Mouse (Mus musculus): ENCODE results near the gene Gpx2.

Gpx2 gene

DNA sequence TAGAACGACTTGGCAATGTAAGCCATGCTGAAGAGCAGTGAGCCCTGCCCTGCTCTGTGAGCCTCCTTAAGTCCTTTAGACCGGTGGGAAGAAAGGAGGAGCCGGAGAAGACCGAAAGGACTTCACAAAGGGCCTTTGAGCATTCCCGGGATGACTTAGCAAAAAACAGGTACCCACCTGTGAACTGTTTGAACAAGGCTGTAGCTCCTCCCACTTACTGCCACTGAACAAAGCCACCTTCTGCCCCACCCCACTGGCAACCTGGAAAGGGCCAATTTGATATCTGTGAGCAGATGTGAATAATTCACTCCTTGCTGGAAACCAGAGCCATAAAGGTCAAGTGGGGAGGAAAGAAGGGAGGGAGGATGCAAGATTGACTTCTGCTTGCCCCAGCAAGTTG is at the start of gene Gpx2:
Gene Gpx2, minus strand, starts transcription at position 205 of the 400 bp plus-strand sequence.
- DNase-seq (ENCODE audit: low spot score in 2 of 2): no peak

DNA sequence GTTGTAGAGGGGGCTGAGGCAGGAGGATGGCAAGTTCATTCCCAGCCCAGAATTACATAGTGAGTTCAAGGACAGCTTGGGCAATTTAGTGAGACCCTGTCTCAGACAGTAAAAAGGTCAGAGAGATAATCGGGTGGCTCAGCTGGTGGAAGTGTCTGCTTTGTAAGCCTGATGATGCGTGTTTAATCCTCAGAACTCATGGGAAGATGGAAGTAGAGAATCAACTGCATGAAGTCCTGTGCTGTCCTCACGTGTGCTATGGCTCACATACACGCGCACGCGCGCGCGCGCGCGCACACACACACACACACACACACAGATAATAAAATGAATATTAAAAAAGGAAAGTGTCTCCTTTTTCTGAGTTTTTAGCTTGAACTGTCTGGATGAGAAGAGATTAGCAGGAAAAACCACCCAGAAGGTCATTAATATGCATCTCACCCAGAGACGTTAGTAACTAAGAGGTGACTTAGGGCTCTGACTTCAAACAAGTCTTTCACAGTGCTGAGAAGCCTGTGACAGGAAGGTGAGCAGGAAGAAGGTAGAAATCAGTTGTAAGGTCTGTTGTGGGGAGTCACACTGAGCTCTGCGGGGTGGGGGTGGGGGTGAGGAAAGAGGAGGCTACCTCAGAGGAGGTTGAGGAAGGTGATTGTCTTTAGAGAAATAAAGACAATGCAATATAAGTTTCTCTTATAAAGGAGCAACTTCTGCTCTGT is 49.1 kb upstream of the Gpx2 start:
- no peak for DNase-seq (ENCODE audit: low spot score in 2 of 2)

DNA sequence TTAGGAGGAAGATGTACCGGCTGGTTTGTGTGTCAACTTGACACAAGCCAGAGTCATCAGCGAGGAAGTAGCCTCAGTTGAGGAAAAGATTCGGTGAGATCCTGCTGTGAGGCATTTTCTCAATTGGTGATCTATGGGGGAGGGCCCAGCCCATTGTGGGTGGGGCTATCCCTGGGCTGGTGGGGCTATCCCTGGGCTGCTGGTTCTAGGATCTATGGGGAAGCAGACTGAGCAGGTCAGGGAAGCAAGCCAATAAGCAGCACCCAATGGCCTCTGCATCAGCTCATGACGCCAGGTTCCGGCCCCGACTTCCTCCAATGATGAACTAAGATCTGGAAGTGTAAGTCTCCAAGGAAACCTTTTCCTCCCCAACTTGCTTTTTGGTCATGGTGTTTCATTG is 44.7 kb upstream of the Gpx2 start:
- no peak for DNase-seq (ENCODE audit: low spot score in 2 of 2)

DNA sequence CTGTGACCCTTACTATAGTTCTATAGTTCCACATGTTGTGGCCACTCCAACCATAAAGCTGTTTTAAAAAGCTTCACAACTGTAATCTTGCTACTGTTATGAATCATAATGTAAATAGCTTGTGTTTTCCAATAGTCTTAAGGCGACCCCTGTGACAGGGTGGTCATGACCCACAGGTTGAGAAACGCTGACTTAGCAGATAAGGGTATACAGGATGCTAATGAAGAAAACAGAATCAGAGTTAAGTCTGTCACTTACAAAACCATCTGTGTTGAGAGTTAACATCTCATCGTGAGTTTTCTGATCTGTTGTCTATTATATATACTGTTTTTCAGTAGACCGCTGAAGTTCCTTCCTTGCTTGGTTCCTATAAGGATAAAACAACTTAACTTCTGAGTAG is 43.9 kb upstream of the Gpx2 start:
- DNase-seq (ENCODE audit: low spot score in 2 of 2): no peak

DNA sequence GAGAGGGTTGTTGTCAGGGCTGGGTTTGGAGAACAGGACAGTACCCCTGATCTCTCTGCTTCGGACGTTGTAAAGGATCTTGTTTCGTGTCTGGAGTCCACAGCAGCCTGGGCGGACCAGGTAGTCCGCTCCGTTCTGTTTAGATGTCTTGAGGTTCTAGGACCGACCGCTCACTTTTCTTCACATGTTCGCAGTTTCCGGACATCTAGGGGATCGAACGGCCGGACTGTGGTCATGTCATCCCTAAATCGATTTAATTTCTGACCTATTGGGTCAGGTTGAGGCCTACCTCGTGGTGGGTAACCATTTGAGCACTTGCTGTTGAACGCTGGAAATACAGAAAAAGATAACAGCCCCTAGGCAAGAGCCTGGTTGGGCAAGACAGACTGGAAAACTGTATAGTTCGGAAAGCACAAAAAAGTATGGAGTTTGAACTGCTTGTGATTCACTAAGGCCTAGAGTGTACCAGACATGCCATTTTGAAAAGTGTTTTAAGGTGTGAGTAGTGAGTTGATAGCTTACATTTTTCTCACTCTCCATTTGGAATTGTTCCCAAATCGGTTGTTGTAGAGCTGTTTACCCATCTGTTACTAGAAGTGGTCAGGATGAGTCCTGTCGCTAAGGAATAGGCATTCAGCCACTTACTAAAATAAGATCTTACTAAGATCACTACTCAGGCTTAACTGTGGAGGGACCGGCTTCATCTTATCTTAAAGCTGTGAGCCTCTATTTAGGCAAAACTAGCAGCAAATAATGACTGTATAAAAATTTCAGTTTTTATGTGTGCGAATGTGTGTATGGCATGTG is 42.7 kb upstream of the Gpx2 start:
- DNase-seq (ENCODE audit: low spot score in 2 of 2): no peak

DNA sequence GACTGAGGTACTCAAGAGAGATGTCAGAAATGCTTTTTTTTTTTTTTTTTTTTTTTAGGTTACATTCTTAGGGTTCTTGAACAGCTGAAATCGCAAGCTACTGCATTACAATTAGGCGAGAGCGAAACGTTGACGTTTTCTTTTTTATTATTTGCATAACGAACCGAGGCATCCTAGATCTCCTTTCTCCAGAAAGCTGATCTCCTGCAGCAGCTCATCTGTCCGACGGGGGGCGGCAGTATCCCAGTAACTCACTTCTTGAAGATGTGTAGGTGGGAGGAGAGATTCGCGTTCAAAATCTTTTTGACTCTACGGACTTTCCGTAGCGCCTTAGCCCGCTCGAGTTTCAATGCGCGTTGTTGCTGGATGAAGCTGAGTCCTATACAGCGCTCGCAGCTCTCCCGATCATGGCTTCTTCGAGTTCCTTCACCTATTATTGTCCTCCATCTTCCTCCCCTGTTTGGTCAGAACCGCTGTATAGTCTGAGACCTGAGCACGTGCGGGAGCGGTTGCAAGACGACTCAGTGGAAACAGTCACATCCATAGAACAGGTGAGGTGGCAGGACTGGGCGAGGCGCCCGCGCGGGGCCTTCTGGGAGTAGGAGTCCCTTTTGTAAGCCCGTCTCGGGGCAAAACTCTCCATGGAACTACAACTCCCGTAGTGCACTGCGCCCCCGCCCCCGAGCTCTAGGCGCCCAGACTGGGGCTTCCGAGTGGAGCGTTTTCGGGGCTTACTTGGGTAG is 41.9 kb upstream of the Gpx2 start:
- DNase-seq (ENCODE audit: low spot score in 2 of 2): peak; percentile 95 to 98

DNA sequence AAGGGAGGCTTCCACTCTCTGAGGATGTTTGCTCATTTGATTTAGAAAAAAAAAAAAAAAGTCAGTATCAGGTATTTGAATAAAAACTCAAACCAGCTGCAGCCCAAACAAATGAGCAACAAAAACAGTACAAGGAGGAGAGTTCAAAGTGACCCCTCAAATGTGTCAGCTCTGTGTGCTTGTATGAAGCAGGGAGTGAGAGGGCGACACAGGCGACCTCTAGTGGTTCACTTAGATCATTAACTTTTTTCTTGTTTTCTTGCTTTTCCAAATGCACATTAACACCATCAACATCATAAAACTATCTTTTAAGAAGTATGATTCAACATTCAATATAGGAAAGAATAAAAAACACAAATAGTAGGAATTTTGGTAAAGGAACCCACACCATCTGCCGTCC is 37.4 kb upstream of the Gpx2 start:
- no peak for DNase-seq (ENCODE audit: low spot score in 2 of 2)

DNA sequence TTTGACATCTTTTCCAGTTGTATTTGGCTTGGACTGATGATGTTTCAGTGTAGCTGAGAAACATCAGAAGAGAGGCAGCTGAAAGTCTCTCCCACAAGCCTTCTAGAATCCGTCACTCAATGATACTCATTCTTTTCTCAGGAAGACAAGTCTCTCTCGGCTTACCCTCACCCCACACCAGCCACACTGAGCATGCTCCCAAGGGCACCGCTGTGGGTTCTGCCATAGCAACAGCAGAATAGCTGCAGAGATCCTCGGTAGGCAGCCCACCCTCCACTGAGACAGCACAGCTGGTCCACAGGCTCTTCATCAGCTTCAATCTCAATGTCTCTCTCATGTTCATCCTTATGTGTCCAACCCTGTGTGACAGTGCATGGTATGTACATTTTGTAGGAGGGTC is 29.9 kb upstream of the Gpx2 start:
- no peak for DNase-seq (ENCODE audit: low spot score in 2 of 2)

DNA sequence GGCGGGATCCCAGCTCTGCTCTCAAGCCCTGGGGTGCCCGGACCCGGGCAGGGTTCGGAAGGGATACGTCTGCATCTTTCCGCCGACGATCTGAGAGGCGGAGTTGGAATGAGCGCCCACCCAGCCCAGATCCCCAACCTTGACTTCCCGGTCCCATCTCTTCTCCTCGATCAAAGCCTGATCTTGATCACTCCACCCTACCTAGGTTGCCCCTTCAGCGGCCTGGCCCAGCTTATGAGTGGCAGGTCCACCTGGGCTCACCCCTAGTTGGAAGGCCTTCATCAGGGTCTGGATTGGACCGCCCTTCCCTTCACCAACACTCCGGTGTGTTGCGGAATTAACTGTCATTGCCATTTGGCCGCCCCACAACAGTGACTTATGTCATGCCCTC is 27.3 kb upstream of the Gpx2 start, which contains the start of gene Rab15:
Gene Rab15, minus strand, starts transcription at position 258 of the 391 bp plus-strand sequence.
- no peak for DNase-seq (ENCODE audit: low spot score in 2 of 2)

DNA sequence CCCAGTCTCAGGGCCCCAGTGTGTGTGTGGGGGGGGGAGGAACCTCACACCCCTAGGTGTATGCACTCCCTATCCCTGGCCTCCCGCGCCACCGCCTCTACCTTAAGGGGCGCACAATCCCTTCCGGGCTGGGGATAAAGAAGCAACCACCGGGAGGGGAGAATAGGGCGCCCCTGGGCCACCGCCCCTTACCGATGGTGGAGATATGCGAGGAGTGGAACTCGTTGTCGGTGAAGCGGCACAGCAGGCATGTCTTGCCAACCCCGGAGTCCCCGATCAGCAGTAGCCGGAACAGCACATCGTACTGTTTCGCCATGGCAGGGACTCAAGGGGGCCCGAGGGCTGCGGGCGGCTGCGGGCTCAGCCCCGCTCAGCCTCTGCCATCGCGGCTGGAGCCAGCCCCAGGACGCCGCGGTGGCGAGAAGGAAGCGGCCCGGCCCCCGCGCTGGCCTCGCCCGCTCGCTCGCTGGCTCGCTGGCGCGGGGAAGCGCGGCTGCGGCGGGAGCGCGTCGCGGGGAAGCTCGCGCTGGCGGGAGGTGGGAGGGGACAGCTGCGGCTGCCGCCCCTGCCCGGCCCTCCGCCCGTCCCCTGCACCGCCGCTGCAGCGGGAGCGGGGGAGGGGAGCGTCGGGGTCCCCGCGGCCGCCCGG is 26.8 kb upstream of the Gpx2 start:
- no peak for DNase-seq (ENCODE audit: low spot score in 2 of 2)

DNA sequence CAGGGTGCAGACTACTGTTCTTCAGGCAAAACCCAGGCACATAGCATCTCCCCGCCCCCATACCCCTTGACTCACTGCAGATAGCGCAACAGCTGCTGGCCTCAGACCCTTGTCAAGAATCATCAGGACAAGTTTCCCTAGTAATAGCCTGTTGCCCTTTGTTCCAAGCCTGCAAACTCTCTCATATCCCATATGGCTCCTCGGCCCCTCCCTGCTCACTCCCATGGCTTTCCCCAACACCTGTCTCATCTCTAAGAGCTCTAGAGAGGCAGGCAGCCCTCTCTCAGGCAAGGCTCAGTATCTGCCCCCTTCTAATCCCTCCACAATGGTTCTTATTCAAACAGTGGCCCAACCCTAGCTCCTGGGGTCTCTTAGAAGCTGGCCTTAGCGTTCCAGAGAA is 25.3 kb upstream of the Gpx2 start:
- no peak for DNase-seq (ENCODE audit: low spot score in 2 of 2)

DNA sequence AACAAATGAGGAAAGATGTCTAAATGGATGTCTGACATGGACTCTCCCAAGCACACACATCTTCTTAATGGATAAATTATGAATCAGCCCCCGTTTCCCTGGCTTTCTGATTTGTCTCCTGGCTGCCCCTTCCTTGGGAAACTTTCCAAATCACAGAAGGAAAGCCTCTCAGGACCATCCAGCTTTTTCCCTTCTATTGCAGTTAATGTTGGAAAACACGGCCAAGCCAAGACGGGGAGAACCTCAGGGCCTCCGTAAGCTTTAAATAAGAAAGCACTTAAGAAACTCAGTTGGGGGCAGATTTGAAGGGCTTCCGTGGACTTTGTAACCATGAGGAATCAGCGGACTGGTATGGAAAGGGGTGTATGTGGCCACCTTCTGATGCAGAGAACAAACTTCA is 24.5 kb upstream of the Gpx2 start:
- DNase-seq (ENCODE audit: low spot score in 2 of 2): peak in 1 of 2 experiments; percentile 21

DNA sequence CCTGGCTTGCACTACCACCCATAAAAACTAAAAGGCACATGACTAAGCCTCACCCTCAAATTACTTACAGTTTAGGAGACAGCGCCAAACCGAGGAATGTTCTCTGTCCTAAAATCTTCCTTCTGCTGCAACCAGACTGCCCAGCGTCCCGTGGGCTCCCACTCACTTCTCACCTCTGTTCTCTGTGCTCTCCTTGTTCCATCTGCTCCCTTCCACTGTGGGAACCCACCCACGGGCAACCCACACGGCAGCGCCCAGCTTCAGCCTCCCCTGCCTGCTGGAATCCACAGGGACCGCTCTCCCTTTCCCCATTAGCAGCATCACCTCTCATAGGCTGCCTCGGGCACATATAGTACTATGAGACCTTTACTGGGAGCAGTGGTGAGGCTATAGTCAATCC is 23.6 kb upstream of the Gpx2 start:
- DNase-seq (ENCODE audit: low spot score in 2 of 2): no peak

DNA sequence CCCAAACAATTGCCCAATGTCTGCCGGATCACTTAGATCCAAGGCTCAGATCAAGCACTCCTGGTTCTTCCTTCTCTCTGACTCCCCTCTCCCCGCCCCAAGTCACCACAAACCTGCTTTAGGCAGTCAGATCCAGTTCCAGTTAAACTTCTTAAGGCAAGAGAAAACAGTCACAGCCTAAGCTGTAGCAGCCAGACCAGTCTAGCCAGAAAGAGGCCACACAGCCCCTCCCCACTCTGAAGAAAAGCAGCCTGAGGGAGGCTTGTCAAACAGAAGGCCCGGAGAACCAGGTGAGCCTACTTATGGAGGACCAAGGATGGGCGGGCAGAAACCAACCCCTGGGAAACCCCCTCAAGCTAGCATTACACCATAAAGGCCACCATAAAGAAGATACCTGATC is 22.8 kb upstream of the Gpx2 start:
- no peak for DNase-seq (ENCODE audit: low spot score in 2 of 2)

DNA sequence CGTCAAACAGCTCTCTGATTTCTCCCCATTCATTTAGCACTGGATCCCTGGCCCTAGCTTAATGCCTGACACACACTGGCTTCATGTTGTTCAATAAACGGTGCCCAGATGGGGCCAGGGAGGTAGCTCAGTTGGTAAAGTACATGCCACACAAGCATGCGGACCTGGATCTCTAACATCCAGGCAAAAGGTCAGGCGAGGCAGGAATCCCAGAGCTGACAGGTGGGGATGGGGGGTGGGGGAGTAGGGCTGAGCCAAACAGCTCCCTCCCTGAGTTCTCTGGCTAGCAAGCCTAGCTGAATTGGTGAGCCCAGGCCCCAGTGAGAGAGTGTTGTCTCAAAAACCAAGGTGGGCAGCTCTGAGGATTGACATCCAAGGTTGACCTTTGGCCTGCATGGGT is 21.8 kb upstream of the Gpx2 start:
- no peak for DNase-seq (ENCODE audit: low spot score in 2 of 2)

DNA sequence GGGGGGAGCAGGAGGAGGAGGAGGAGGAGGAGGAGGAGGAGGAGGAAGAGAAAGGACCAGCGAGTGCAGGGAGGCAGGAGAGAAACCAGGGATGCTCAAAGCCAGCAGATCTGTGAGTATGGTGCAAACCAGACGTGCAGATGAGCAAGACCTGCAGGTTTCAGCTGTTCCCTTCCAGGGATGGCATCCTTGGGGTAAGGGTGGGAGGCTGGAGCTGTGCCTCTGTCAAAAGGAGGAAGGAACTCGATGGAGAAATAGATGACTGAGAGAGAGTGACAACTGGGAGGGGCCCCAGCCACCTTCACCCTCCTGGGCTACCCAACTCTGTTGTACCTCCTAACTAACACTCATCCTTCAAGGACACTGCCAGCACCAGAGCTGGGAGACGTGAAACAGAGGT is 21.4 kb upstream of the Gpx2 start:
- no peak for DNase-seq (ENCODE audit: low spot score in 2 of 2)

DNA sequence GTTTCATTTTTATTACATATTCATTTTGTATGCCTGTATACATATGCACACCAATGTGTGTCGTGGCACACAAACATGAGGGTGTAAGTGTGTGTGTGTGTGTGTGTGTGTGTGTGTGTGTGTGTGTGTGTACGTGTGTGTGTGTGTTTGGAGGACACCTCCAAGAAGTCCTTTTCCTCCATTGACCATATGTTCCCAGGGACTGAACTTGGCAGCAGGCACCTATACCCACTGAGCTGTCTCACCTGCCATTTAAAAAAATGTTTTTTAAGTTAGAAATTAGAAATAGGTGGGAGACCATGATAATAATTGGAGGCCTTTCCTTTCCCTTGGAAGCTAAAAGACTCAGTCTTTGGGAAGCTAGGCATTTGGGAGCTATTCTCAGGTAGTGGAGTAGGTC is 18.8 kb upstream of the Gpx2 start:
- DNase-seq (ENCODE audit: low spot score in 2 of 2): no peak

DNA sequence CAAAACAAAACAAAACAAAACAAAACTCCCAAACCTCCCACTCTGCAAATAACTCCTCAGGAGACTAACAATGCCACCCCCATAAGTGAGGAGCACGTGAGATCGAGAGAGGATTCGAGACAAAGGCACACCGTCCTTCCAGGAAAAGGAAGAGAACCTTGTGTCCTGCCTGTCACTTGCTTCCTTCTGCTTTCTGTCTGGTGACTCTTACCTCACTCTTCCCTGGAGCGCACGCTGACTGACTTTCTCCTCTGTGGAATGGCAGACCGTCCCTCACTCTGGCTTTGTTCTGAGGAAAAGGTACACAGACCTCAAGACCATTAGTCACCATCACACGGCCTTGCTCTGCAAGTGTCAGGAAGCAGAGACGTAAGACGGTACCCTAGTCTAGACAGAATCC is 18.2 kb upstream of the Gpx2 start:
- DNase-seq (ENCODE audit: low spot score in 2 of 2): no peak

DNA sequence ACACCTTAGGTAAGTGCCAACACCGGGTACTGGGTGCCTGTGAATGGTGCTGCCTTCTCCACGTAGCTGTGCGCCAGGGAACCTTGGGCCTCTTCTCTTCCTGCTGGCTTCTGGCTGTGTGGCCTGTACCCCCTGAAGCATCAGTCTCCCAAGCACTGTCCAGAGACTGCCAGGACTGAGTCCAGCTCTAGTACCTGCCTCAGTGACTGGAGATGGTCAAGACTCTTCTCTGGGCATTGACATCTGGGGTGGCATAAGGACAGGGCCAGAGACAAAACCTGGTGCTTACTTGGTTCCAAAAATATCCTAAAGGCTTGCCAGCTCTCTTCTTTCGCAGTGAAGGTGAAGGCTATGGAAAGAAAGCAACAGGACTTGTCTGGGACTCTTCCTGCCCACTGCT is 15.7 kb upstream of the Gpx2 start:
- DNase-seq (ENCODE audit: low spot score in 2 of 2): peak in 1 of 2 experiments; percentile 21

DNA sequence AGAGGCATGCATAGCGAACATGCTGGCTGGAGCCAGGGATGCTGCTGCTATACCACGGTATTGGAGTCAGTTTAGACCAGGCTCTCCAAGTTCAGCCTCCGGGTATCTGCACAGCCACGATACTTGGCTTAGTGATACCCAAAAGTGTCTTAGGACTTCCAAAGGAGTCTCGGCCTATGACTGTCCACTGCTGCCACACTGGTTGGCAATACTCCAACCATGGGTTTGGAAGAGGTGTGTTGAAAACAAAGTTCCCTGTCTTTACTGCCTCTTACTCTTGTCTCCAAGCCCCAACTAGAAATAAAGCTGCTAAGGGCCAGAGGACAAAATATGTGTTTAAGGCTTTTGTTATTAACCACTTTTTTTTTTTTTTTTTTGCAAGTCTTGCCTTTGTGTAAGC is 15.1 kb upstream of the Gpx2 start:
- no peak for DNase-seq (ENCODE audit: low spot score in 2 of 2)

DNA sequence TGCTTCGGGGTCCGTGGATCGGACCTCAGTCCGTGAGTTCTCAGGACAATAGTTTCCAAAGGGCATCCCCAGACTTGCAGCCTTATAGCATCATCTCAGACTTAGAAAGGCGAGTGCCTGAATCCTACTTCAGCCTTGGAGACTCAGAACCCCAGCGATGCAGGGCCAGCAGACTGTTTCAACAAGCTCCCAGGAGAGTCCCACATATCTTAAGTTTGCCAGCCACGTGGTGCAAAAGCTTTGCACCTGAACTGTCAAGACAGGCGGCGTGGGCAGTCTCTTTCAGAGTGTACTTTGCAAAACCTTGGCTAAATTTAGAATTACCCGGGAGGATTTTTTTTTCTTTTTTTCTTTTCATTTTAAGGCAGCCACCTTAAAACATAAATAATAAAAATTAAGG is 12.4 kb upstream of the Gpx2 start:
- DNase-seq (ENCODE audit: low spot score in 2 of 2): no peak
